Mouse (Mus musculus) urinary bladder, postnatal 10 days (tissue): ENCODE results near the gene Elof1.
"Not testable (repeated sequence)": the region's sequence is repeated elsewhere in the genome, so short reads cannot be mapped to it uniquely, and the experiment has no call there.

Experiments
- DNase-seq: peaks from one replicate; pipeline ENCODE4 v3.0.0; 2022; ENCODE audit warnings: low spot score

Elof1 gene

DNA sequence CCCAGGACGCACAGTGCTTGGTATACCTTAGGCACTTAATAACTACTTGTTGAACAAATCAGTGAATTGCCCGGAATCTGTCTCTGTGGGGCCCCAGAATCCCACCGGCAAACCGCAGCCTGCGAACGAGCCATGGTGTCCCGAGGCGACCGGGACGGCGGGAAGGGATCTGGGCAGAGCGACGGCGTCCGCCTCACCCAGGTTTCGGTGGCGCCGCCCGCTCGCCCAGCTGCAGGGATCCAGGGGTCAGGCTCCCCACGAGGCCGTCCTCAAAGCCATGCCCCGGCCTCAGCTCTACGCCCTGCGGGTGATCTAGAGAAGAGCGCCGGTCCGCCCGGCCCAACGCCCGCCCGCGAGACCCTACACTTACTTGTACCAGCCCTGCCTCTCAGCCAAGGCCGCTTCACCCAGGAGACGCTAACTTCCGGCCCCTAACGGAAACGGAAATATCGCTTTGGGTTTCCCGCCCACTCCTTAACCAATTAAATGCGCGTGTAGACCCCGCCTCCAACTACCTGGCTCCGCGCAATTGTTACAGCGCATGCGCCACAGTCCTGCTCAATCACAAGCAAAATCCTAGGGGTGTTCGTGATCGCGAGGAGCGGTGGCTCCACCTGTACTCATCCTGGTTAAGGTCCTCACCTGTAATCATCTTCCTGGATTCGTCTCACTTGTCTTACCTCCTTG is at the start of gene Elof1:
Gene Elof1 (minus strand): TSS at position 433 of the 687 bp plus-strand sequence.
- peak; percentile 62 for DNase-seq

DNA sequence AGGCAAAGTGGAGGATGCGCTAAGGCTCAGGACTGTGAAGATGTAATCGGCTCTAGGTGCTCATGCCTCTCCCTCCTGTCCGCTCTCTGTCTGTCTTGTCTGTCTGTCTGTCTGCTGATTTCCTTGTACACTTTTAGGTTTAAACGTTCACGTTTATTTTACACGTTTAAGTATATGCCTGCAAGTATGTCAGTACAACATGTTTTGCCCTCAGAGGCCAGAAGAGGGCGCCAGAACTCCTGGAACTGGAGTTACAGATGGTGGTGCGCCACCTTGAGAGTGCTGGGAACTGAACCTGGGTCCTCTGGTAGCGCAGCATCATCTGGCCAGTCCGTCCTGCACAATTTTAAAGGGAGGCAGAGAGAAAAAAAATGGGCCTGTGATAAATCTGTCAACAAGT is 49.7 kb upstream of the Elof1 start:
- no peak for DNase-seq

DNA sequence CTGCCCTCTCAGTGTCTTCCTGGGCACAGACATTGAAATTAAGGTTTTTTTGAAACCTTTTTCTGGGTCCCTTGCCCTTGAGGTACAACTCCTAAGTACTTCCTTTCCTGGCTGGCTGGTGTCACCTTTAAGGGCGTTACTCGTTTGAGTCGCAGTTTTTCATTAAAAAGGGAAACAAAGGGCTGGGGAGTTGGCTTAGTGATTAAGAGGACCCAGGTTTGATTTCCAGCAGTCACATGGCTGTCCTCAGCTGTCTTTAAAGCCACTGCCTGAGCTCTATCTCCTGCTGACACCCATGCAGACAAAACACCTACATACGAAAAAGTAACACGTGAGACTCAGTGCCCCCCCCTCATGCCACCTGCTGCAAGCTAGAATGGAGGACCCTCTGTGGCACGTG is 49.0 kb upstream of the Elof1 start:
- no peak for DNase-seq

DNA sequence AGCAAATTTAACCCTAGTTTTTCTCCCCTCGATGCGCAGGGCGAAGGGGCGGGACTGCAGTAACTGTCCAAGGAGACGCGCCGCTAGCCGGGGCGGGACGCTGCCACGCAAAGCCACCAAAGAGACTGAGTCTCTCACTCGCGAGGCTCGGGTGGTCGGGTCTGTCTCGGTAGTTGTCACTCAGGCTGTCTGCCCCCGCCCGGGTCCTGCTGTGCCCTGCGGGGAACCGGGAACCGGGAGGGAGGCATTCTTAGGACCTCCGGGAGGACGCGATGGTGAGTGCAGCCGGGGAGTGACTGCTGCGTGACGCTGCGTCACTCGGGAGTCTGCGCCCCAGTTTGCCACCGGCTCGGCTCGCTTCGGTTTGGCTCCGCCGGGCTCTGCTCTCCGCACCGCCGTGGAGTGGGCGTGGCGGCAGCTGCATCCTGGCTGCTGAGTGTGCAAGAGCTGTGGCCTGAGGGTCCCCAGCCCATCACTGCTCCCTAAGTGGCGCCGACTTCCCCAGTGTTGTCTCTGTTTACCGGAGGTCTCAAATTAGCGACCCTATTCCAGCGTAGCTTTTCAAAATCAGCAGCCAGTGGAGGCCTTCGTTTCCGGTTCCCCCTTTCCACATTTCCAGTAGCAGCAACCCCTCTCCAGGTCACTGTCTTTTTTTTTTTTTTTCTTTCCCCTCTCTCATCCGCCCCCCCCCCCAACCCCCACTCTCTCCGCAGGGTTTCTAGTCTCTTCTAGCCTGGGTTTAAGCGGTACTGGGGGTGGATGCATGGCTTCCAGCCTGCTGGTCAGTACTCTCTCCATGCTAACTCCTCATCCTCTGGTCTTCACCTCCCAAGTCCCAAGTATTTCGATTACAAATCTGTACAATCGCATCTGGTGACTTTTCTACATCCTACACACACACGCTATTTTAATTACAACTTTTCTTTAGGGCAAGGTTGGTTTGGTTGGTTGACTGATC is 48.0 kb upstream of the Elof1 start:
- DNase-seq, result no peak

DNA sequence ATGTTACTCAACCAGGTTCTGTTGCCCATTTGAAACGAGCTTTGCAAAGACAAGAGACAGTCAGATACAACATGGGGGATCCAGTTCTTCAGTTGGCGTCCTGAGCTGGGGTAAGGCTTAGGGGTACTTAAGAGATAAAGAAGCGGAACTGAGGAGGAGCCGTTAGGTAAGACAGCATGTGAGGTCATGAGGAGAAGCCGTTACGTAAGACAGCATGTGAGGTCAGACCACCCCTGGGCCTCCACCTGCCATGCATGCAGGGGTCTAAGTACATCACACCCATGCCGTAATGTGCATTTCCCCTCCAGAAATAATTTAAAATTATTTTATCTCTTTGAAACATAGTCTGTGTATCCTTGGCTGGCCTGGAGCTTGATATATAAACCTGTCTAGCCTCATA is 45.9 kb upstream of the Elof1 start:
- no peak for DNase-seq

DNA sequence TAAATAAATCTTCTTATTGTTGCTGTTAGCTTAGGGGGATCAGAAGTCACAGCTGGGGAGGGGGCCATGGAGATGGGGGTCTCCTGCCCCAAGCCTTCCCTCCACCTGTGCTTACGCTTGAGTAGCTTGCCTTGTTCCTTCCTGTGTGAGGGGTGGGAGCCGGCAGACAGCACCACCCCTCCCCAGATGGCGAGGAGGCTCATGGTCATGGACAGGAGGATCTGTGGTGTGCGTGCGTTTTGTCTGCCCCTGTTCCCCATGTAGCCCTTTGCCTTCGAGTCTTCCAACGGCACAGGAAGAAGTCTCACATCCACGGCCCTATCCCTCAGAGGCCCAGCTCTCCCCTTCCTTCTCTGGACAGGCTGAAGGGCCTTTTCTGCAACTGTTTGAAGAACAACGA is 45.3 kb upstream of the Elof1 start:
- DNase-seq, result no peak

DNA sequence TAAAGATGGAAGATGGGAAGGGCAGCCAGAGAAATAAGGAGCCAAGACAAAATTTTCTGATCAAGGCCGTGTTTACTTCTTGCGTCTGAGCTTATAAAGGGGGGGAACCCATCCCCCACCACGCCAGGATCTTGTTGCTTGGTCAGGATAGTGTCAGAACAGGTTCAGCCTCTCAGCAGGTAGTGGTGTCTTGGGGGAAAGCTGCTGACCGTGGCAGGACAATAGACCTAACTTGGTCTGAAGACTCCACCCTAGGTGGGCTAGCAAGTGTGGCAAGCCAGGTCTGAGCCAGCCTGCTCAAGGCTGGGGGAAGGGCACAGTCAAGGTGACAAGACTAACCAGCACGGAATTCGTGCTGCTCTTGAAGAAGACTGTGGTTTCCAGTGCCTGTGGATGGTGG is 44.3 kb upstream of the Elof1 start:
- DNase-seq, result no peak

DNA sequence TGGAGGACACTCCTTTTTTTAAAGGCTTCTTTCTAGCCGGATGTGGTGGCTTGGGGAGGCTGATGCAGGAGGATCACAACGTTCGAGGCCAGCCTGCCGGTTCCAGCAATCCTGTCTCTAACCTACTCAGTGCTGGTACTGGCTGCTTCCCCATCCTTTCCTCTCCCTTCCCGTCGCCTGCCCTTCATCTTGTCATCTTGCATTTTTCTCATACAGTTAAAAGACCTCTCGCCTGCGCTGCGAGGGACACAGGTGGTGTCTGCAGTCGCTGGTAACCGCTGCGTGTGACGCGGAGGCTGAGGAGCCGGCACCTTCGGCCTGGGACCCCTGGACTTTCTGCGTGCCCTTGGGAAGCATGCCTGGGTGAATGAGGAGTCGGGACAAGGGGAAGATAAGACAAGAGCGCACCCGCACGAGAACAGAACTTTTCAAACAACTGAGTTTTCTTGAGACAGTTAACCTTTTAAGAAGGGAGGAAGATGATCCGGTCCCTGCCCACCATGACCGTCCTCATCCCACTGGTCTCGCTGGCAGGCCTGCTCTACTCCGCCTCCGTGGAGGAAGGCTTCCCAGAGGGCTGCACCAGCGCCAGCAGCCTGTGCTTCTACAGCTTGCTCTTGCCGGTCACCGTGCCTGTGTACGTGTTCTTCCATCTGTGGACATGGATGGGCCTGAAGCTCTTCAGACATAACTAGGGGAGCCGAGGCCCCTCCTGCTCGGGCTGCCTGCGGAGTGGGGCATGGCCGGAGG is 40.7 kb upstream of the Elof1 start:
- DNase-seq, result no peak

DNA sequence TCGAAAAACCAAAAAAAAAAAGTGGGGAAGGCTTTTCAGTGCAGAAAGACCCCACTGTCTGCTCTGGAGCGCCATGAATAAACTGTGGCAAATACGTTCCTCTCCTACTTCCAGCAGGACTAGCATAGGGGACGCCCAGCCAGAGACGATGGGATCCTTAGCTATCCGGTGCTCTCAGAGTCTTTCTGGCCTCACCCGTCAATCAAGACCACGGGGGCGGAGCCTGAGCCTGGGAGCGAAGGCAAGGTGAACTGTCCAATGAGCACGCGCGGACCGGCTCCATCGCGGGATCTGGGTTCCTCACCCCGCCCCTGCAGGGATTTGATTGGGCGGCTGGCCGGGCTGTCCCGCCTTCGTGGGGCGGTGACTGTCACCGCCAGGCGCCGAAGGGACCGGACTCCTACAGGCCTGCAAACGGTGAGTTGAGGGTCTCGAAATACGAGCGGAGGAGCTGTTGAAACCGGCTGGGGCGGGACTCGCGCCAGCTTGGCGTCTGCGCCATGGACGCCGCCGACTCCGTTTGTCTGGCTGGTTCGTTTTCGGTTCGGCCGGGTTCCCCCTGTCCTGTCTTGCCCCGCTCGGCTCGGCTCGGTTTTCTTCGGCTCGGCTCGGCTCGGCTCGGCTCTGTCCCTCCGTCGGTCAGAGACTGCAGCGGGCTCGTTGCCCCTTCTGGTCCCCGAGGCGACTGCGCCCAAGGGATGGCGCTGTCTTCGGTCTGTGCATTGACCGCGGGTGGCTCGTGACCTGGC is 39.7 kb upstream of the Elof1 start, which contains the start of gene Pigyl:
Gene Pigyl (plus strand): TSS at position 350 of the 749 bp plus-strand sequence.
- DNase-seq, result peak; percentile 98

DNA sequence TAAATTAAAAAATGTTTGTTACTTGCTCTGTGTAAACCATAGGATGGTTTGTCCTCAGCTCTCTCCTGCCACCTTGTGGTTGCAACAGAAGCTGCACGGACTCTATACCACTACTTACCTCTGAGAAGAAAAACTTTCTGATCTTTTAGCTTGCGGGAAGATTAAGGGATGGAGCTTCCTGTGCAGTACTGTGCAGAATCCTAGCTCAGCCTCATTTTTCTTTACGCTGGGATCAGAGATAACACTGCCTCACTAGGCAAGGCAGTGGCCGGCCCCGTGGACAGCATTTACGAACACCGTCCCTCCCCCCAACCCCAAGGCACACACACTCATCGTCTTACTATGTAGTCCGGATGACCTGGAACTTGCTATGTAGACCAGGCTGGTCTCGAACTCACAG is 38.6 kb upstream of the Elof1 start:
- DNase-seq, result no peak

DNA sequence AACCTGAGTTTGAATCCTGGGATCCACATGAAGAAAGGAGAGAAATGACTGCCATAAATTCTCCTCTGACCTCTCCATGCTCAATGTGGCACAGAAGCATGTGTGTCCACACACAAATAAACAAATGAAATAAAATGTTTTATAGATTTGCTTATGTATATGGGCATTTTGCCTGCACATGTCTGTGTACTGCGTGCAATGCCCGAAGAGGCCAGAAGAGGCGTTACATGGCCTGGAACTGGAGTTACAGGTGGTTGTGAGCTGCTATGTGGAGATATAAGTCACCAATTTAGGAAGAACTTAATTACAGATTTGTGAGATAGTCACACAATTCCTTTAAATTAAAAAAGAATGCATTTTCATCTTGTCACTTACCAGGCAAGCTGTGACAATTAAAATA is 36.8 kb upstream of the Elof1 start:
- no peak for DNase-seq

DNA sequence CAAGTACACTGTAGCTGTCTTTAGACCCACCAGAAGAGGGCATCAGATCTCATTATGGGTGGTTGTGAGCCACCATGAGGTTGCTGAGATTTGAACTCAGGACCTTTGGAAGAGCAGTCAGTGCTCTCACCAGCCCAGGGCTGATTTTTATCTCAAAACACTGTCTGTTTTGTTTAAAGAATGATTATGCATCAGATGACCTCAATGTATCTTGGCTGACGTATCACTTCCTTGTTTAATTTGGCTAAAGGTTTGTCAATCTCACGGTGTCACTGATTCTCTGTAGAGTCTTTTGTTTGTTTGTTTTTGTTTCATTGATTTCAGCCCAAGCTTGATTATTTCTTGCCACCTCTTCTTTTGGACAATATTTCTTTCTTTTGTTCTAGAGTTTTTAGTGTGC is 34.0 kb upstream of the Elof1 start:
- DNase-seq, result no peak

DNA sequence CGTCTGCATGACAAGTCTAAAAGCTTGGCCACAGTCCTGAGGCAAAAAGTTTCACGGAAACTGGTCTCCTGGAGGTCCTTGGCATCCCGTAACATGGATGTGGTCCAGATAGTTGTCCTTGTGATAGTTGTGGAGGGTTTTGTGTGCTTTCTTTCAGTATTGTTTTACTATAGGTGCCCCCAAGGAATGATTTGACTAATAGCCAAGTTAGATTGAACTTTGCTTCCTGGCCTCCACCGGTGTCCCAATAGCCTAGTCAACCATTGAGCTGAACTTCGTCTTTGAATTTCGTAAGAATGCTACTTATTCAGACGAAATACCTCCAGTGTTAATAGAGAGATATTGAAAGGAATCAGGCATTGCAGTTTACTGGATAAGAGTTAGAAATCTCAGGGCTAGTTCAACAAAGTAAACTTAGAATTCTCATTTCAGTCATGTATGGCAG is 33.3 kb upstream of the Elof1 start:
- DNase-seq, result not testable (repeated sequence)

DNA sequence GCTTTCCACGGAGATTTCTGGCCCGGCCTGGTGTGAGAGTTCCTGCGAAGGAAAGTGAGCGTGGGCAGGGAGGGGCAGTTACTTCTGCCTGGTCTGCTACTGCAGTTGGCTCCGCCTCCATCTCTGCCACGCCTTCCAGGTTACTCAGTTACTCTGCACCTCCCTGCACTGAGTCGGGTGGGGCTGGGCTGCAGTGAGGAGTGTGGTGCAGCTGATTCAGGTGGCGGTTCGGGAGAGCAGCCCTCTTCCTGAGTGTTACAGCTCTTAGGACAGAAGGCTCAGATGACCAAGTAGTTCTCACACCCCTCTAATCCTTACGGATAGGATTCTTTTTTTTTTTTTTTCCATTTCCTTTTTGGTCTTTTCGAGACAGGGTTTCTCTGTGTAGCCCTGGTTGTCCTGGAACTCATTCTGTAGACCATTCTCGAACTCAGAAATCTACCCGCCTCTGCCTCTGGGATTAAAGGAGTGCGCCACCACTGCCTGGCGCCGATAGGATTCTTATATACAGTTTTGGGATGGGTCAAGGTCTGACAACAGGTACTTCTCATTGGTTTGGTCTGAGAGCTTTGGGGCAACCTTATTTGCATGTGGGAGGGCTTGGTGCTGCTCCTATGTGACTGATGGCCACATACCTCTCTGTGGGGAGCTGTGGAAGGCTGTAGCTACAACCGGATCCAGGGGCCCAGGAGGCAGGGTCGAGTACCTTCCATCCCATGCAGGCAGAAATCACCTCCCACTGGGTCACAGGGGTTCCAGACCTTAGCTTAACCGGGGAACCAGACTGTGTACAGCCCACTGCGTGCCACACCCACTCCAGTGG is 32.7 kb upstream of the Elof1 start:
- DNase-seq, result no peak

DNA sequence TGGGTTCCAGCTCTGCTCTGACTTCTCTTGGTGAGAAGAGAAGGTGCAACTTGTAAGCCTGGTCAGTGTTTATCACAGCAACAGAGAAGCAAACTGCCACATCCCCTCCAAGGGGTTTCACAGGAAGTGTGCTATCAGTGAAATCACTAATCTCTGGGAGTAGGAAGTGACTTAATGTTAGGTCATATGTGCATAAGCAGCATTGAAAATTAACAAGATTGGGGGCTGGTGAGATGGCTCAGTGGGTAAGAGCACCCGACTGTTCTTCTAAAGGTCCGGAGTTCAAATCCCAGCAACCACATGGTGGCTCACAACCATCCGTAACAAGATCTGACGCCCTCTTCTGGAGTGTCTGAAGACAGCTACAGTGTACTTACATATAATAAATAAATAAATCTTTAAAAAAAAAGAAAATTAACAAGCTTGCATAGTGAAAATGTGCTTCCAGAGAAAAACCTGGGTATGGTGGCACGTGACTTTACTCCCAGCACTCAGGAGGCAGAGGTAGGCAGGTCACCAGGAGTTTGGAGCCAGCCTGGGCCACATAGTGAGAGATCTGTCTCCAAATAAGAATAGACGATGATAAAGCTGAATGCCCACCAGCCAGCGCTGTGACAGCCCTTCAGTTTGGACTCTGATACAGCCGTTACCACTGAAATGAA is 27.5 kb upstream of the Elof1 start:
- DNase-seq, result no peak

DNA sequence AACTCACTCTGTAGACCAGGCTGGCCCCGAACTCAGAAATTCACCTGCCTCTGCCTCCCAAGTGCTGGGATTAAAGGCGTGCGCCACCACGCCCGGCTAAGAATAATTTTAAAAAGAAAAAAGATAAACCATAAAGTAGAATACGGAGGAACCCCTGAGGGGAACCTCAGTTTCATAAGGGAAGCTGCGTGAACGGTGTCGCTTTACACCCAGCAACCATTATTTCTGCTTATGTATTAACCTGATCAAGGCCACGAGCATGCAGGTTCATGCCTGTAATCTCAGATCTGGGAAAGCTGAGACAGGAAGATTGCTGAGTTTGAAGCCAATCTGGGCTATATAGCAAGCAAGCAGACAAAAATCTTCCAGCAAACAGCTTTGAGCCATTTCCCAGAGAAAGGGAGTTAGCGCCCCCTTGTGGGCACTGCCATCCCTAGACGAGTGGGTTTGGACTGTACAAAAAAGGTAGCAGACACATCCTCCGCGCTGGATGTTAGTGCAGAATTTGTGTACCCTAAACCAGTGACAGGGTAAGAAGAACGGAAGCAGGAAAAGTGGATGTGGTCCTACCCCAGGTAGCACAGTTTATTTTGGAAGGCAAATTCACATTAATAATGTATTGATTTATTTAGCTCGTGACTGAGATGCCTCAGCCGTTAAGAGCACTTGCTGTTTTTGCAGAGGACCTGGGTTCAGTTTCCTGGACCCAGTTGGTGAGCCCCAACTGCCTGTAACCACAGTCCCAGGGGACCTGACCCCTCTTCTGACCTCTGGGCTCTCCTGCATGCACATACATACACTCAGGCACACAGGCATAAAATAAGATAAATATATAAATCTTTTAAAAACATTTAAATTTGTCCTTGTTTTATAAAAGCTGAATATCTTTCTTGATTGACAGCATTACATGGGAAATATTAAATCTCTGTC is 26.4 kb upstream of the Elof1 start:
- peak; percentile 63 for DNase-seq

DNA sequence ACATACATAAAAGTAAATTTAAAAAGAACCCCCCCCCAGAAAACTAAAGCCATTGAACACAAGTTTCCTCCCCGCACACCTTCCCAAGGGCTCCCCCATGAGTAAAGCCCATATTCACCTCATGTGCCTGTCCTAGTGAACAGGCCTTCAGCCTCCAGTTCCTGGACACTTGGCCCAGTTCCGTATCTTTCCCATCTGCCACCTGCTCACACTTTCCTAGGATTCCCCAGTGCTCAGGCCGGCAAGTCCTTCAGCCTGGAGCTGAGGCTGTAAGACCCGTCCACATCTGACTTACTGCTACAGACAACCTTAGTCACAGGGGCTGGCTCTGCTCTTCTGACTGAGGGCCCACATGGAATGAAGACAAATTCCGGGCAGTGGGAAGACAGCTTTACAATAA is 22.8 kb upstream of the Elof1 start:
- DNase-seq, result no peak

DNA sequence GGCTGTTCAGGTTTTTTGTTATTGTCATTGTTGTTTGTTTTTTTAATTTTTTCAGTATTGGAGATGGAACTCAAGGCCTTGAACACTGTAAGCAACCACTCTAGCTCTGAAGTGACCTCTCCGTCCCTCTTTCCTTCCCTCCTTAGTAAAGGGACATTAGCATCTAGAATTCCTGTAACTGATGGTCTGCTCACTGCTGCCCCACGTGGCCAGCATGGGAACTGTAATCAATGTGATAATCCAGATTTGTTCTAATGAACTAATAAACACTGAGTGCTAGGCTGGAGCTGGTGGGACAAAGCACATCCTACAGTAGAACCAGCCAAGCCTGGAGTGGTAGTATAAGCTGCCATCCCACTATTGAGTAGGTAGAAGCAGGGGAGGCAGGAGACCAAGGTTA is 21.5 kb upstream of the Elof1 start:
- DNase-seq, result no peak
